Mouse (Mus musculus) forebrain, embryonic 13.5 days (tissue): ENCODE measurements around the gene Tmem239. TPM values are rescaled to one million over a fixed set of nuclear protein-coding genes. Genes with fewer than 3 reads are reported as not detected.
A peak's percentile ranks its signal among the peaks of the same experiment; 100 is the strongest.

Experiments used
- ATAC-seq: fragments of 200-750 bp; cut with Nextera tagmentation; 2 replicates; pipeline ENCODE4 v1.8.0; 2017
- H3K27ac ChIP-seq: fragments of 300-500 bp; sonication (generic); 2 replicates; pipeline ENCODE4 v1.5.1; 2015; ENCODE audit warnings: inconsistent platforms, mild to moderate bottlenecking, moderate library complexity
- H3K27me3 ChIP-seq: fragments of 300-500 bp; sonication (generic); 2 replicates; pipeline ENCODE4 v1.6.1; 2015; ENCODE audit warnings: mild to moderate bottlenecking, inconsistent platforms
- H3K36me3 ChIP-seq: fragments of 300-500 bp; sonication (generic); 2 replicates; pipeline ENCODE4 v1.6.1; 2015; ENCODE audit warnings: mild to moderate bottlenecking, inconsistent platforms; ENCODE audit not compliant: poor library complexity, severe bottlenecking
- H3K4me1 ChIP-seq: fragments of 300-500 bp; sonication (generic); 2 replicates; pipeline ENCODE4 v1.6.1; 2015; ENCODE audit warnings: inconsistent platforms
- H3K4me2 ChIP-seq: fragments of 300-500 bp; sonication (generic); 2 replicates; pipeline ENCODE4 v1.6.1; 2015; ENCODE audit warnings: inconsistent platforms, mild to moderate bottlenecking, moderate library complexity
- H3K4me3 ChIP-seq: fragments of 300-500 bp; sonication (generic); 2 replicates; pipeline ENCODE4 v1.5.1; 2015; ENCODE audit warnings: mild to moderate bottlenecking, inconsistent platforms
- H3K9ac ChIP-seq: fragments of 300-500 bp; sonication (generic); 2 replicates; pipeline ENCODE4 v1.6.1; 2015; ENCODE audit warnings: mild to moderate bottlenecking, inconsistent platforms
- H3K9me3 ChIP-seq: fragments of 300-500 bp; sonication (generic); replicated peaks from 2 replicates; pipeline ENCODE4 v1.6.1; 2016; ENCODE audit warnings: inconsistent platforms
- WGBS: fragments of 180-500 bp; shearing (Covaris S2); methylation state at CpG from one replicate; pipeline ENCODE4 v1.1.7; 2015; 5-methylcytosine and 5-hydroxymethylcytosine counted together
- polyA plus RNA-seq: library from polyadenylated mRNA; unstranded; fragments of >200 nt; fragmentation: Nextera tagmentation; extraction: Ambion mirVana; gene quantifications from 2 replicates; pipeline ENCODE4 v1.2.1, GENCODE M21; 2015

Gene Tmem239
- polyA plus RNA-seq, 1 experiment from 2014 or later = not detected

GRCm38 (mm10) chr2:130414094-130414856 is 8.0 kb downstream of the Tmem239 start:
- Histone ChIP-seq H3K4me2 (no peak overlapping the region), H3K9ac (no peak overlapping the region), H3K27me3 (no peaks in the 10 kb centered on the region), H3K27ac (no peak overlapping the region), H3K36me3 (peaks cover 6% of the 10 kb centered on the region; the same call in 1 of the 2 replicates), H3K9me3 (no peaks in the 10 kb centered on the region), H3K4me3 (no peak overlapping the region), H3K4me1 (peaks cover 5% of the 10 kb centered on the region; the same call in 1 of the 2 replicates)
- no peak for ATAC-seq
- WGBS = 68% methylated on average over 6 of the region's 6 CpGs

- H3K9ac ChIP-seq = no peak overlapping the region
- WGBS = 95% methylated on average over 26 of the region's 26 CpGs
- no peaks in the 10 kb centered on the region for H3K9me3 ChIP-seq
- peaks cover 40% of the 10 kb centered on the region for H3K4me1 ChIP-seq
- no peak for ATAC-seq
- H3K4me2 ChIP-seq = no peak overlapping the region
- H3K36me3 ChIP-seq = peaks cover 9% of the 10 kb centered on the region; the same call in 1 of the 2 replicates
- H3K27me3 ChIP-seq = no peaks in the 10 kb centered on the region
- H3K4me3 ChIP-seq = no peak overlapping the region
- H3K27ac ChIP-seq = no peak overlapping the region
These were observed 15.7 kb downstream of the Tmem239 start for GRCm38 (mm10) chr2:130421781-130422620.

- H3K4me1 ChIP-seq = peaks cover 40% of the 10 kb centered on the region
- 17% methylated on average over 49 of the region's 49 CpGs for WGBS
These were observed 17.3 kb downstream of the Tmem239 start for GRCm38 (mm10) chr2:130423397-130424125.

GRCm38 (mm10) chr2:130424126-130424853 is 18.0 kb downstream of the Tmem239 start, which contains the start of the genes Vps16 and Pced1a:
Gene Vps16, plus strand, starts transcription at chr2:130424339.
Gene Pced1a, minus strand, starts transcription at chr2:130424701.
- Histone ChIP-seq H3K4me2 (peak within 1 kb of the TSS; percentile 85), H3K36me3 (0 out of 2 replicates have a peak, but pooled peaks cover 3% of the 10 kb centered on the region), H3K27me3 (no peaks in the 10 kb centered on the region), H3K4me1 (peaks cover 40% of the 10 kb centered on the region), H3K27ac (peak within 1 kb of the TSS; percentile 89), H3K9ac (peak within 1 kb of the TSS; percentile 88), H3K9me3 (no peaks in the 10 kb centered on the region), H3K4me3 (peak within 1 kb of the TSS; percentile 77)
- under 1% methylated on average over 58 of the region's 58 CpGs for WGBS
- ATAC-seq = peak; percentile 95

More at GRCm38 (mm10) chr2:130423397-130424125, 17.3 kb downstream of the Tmem239 start:
- peak overlapping the region; percentile 89 for H3K27ac ChIP-seq
- ATAC-seq = peak; percentile 75
- H3K9me3 ChIP-seq = no peaks in the 10 kb centered on the region
- no peaks in the 10 kb centered on the region for H3K27me3 ChIP-seq
- H3K4me3 ChIP-seq = peak overlapping the region; percentile 77
- H3K36me3 ChIP-seq = peaks cover 7% of the 10 kb centered on the region; the same call in 1 of the 2 replicates
- peak overlapping the region; percentile 88 for H3K9ac ChIP-seq
- H3K4me2 ChIP-seq = peak overlapping the region; percentile 85

- 41% methylated on average over 5 of the region's 5 CpGs for WGBS
- Histone ChIP-seq H3K9ac (peak overlapping the region; percentile 88), H3K27me3 (no peaks in the 10 kb centered on the region), H3K36me3 (0 out of 2 replicates have a peak, but pooled peaks cover 5% of the 10 kb centered on the region), H3K4me3 (peak overlapping the region; percentile 77), H3K4me1 (peaks cover 39% of the 10 kb centered on the region), H3K4me2 (peak overlapping the region; percentile 85), H3K9me3 (no peaks in the 10 kb centered on the region), H3K27ac (peak overlapping the region; percentile 89; the same call in 1 of the 2 replicates)
- no peak for ATAC-seq
These were observed 18.8 kb downstream of the Tmem239 start for GRCm38 (mm10) chr2:130425112-130425511.

GRCm38 (mm10) chr2:130429851-130430250 is 23.6 kb downstream of the Tmem239 start:
- Histone ChIP-seq H3K27me3 (no peaks in the 10 kb centered on the region), H3K4me1 (peaks cover 15% of the 10 kb centered on the region), H3K36me3 (peaks cover 10% of the 10 kb centered on the region; the same call in 1 of the 2 replicates), H3K4me2 (no peak overlapping the region), H3K27ac (no peak overlapping the region), H3K9ac (no peak overlapping the region), H3K4me3 (no peak overlapping the region), H3K9me3 (no peaks in the 10 kb centered on the region)
- WGBS = 67% methylated on average over 2 of the region's 2 CpGs
- ATAC-seq = no peak

- Histone ChIP-seq H3K27ac (no peak overlapping the region), H3K27me3 (no peaks in the 10 kb centered on the region), H3K9me3 (no peaks in the 10 kb centered on the region), H3K9ac (no peak overlapping the region), H3K4me1 (peaks cover 8% of the 10 kb centered on the region; the same call in 1 of the 2 replicates), H3K36me3 (peaks cover 10% of the 10 kb centered on the region; the same call in 1 of the 2 replicates), H3K4me3 (no peak overlapping the region), H3K4me2 (no peak overlapping the region)
- WGBS = 86% methylated on average over 3 of the region's 3 CpGs
- ATAC-seq = no peak
These were observed 24.2 kb downstream of the Tmem239 start for GRCm38 (mm10) chr2:130430484-130430883.

- Histone ChIP-seq H3K27ac (no peak overlapping the region), H3K36me3 (peaks cover 10% of the 10 kb centered on the region; the same call in 1 of the 2 replicates), H3K4me1 (peaks cover 5% of the 10 kb centered on the region; the same call in 1 of the 2 replicates), H3K9ac (no peak overlapping the region), H3K4me3 (no peak overlapping the region), H3K9me3 (no peaks in the 10 kb centered on the region), H3K27me3 (no peaks in the 10 kb centered on the region), H3K4me2 (no peak overlapping the region)
- 85% methylated on average over 3 of the region's 3 CpGs for WGBS
- ATAC-seq = no peak; the same call in 1 of the 2 replicates
These were observed 25.9 kb downstream of the Tmem239 start for GRCm38 (mm10) chr2:130432157-130432556.

- ATAC-seq = no peak
These were observed 26.9 kb downstream of the Tmem239 start for GRCm38 (mm10) chr2:130433152-130433551.

GRCm38 (mm10) chr2:130436769-130437168 is 30.5 kb downstream of the Tmem239 start:
- peaks cover 42% of the 10 kb centered on the region for H3K36me3 ChIP-seq
- H3K4me2 ChIP-seq = no peak overlapping the region
- H3K4me1 ChIP-seq = no peaks in the 10 kb centered on the region
- H3K27ac ChIP-seq = no peak overlapping the region
- H3K27me3 ChIP-seq = no peaks in the 10 kb centered on the region
- no peak for ATAC-seq
- WGBS = 93% methylated on average over 1 of the region's 1 CpGs
- no peak overlapping the region for H3K4me3 ChIP-seq
- H3K9ac ChIP-seq = no peak overlapping the region
- no peaks in the 10 kb centered on the region for H3K9me3 ChIP-seq

More at GRCm38 (mm10) chr2:130433152-130433551, 26.9 kb downstream of the Tmem239 start:
- Histone ChIP-seq H3K27ac (no peak overlapping the region), H3K27me3 (no peaks in the 10 kb centered on the region), H3K4me1 (peaks cover 5% of the 10 kb centered on the region; the same call in 1 of the 2 replicates), H3K4me2 (no peak overlapping the region), H3K9me3 (no peaks in the 10 kb centered on the region), H3K36me3 (peaks cover 16% of the 10 kb centered on the region), H3K4me3 (no peak overlapping the region), H3K9ac (0 out of 2 replicates have a peak overlapping the region, but pooled peaks have one; percentile 0)
- WGBS = 20% methylated on average over 4 of the region's 4 CpGs

- no peak overlapping the region for H3K4me2 ChIP-seq
These were observed 32.6 kb downstream of the Tmem239 start for GRCm38 (mm10) chr2:130438861-130439260.

More at GRCm38 (mm10) chr2:130438861-130439260, 32.6 kb downstream of the Tmem239 start:
- Histone ChIP-seq H3K9me3 (no peaks in the 10 kb centered on the region), H3K4me1 (no peaks in the 10 kb centered on the region), H3K4me3 (no peak overlapping the region), H3K36me3 (peaks cover 63% of the 10 kb centered on the region), H3K27me3 (no peaks in the 10 kb centered on the region), H3K9ac (no peak overlapping the region), H3K27ac (no peak overlapping the region)
- WGBS = 94% methylated on average over 3 of the region's 3 CpGs
- no peak for ATAC-seq
